8 mouse cellular contexts compared by ENCODE assay signal in genomic region chr11:98972215-98972614, GRCm38 (mm10). TPM values are rescaled to one million over a fixed set of nuclear protein-coding genes. Genes with fewer than 3 reads are reported as not detected.
DNase-seq lines count a peak whose midpoint lies in the region; ATAC-seq and TF ChIP-seq lines count a peak whose summit lies in the region.

No protein-coding gene starts in this region.

- no peaks in the 10 kb centered on the region for H3K9me3 ChIP-seq in midbrain, embryonic 10.5 days (replicated peaks)
- H3K9me3 ChIP-seq in midbrain, embryonic 15.5 days: no peaks in the 10 kb centered on the region

- peaks cover 53% of the 10 kb centered on the region for H3K36me3 ChIP-seq in midbrain, embryonic 10.5 days
- H3K36me3 ChIP-seq in midbrain, embryonic 15.5 days (replicated peaks): no peaks in the 10 kb centered on the region
- peaks cover 10% of the 10 kb centered on the region; the same call in 1 of the 2 replicates for H3K36me3 ChIP-seq in liver, adult 2 months (ENCODE audit: control insufficient read depth, insufficient read depth, low read length)

- H3K9ac ChIP-seq in midbrain, embryonic 15.5 days: no peak overlapping the region
- no peak overlapping the region for H3K9ac ChIP-seq in liver, adult 2 months (ENCODE audit: low read depth, low read length)

- H3K79me2 ChIP-seq in liver, adult 2 months (ENCODE audit: control insufficient read depth, insufficient read depth, low read length): peaks cover under 1% of the 10 kb centered on the region; the same call in 1 of the 2 replicates

- H3K4me2 ChIP-seq in midbrain, embryonic 15.5 days: no peak overlapping the region

- peak; percentile 81 for DNase-seq in midbrain, embryonic 10.5 days (ENCODE audit: low spot score)
- peak; percentile 85 for DNase-seq in cerebellum, adult 11 months
- DNase-seq in frontal cortex, postnatal 14 days (ENCODE audit: low spot score in 2 of 2): peak; percentile 66 to 81
- DNase-seq in liver, adult 2 months (ENCODE audit: extremely low read depth, low read depth, low spot score): peak; percentile 39
- peak; percentile 85 for DNase-seq in neural tube, embryonic 10.5 days (ENCODE audit: extremely low spot score, low spot score)
- DNase-seq in testis, postnatal 14 days (ENCODE audit: low spot score): peak; percentile 60

- H3K27me3 ChIP-seq in midbrain, embryonic 10.5 days (ENCODE audit: low read depth, poor library complexity, severe bottlenecking): peaks cover 18% of the 10 kb centered on the region
- H3K27me3 ChIP-seq in midbrain, embryonic 15.5 days (replicated peaks): no peaks in the 10 kb centered on the region
- H3K27me3 ChIP-seq in liver, adult 2 months (ENCODE audit: control insufficient read depth, insufficient read depth, low read length): no peaks in the 10 kb centered on the region

- H3K4me1 ChIP-seq in midbrain, embryonic 10.5 days: peaks cover 47% of the 10 kb centered on the region
- peaks cover 45% of the 10 kb centered on the region for H3K4me1 ChIP-seq in midbrain, embryonic 15.5 days
- H3K4me1 ChIP-seq in liver, adult 2 months (ENCODE audit: control insufficient read depth, insufficient read depth, low read length): peaks cover 12% of the 10 kb centered on the region

- TF ChIP-seq POLR2A in liver, adult 2 months (IDR thresholded peaks at IDR 0.05; ENCODE audit: extremely low read depth, insufficient read depth, low read length): no peak

- no peak for ATAC-seq in midbrain, embryonic 15.5 days (replicated peaks)
- ATAC-seq in inflammation-experienced regulatory T-cells, adult 6 months: peak; percentile 70

- no peak overlapping the region for H3K4me3 ChIP-seq in midbrain, embryonic 10.5 days
- no peak overlapping the region for H3K4me3 ChIP-seq in midbrain, embryonic 15.5 days
- H3K4me3 ChIP-seq in liver, adult 2 months (ENCODE audit: insufficient read depth, low read depth, low read length): no peak overlapping the region

- WGBS in midbrain, embryonic 10.5 days: 52% methylated on average over 9 of the region's 9 CpGs
- WGBS in midbrain, embryonic 15.5 days: 55% methylated on average over 9 of the region's 9 CpGs
- 58% methylated on average over 9 of the region's 9 CpGs for WGBS in liver, adult 2 months

- H3K27ac ChIP-seq in midbrain, embryonic 10.5 days (replicated peaks): no peak overlapping the region
- H3K27ac ChIP-seq in midbrain, embryonic 15.5 days: no peak overlapping the region
- no peak overlapping the region for H3K27ac ChIP-seq in liver, adult 2 months (replicated peaks; ENCODE audit: insufficient read depth, low read depth, low read length)

- peak; percentile 91 for TF ChIP-seq CTCF in liver, adult 2 months (IDR thresholded peaks at IDR 0.05; ENCODE audit: low read depth, low read length)

RNA-seq across cellular contexts. Expression of gene Gjd3, which starts 10.6 kb away (rescaled TPM):
- 0.16 TPM in 1 of 2 replicates, not detected in the other for polyA plus RNA-seq in midbrain, embryonic 10.5 days (2016; fragmentation: Nextera tagmentation; extraction: Ambion mirVana)
- 1.4 and 2.4 TPM in 2 replicates for polyA plus RNA-seq in midbrain, embryonic 15.5 days (2015; fragmentation: Nextera tagmentation; extraction: Ambion mirVana)
- polyA plus RNA-seq in inflammation-experienced regulatory T-cells, adult 6 months (2017; shearing (Covaris generic)): not detected
- total RNA-seq in liver, adult 2 months (2014; rRNA removed): not detected in 2 replicates
- 0.11 TPM in 1 of 2 replicates, not detected in the other for polyA plus RNA-seq in liver, adult 2 months (2012; rRNA removed)

RNA-seq across cellular contexts. Expression of gene Rara, which starts 44.6 kb away (rescaled TPM):
- polyA plus RNA-seq in midbrain, embryonic 10.5 days (2016; fragmentation: Nextera tagmentation; extraction: Ambion mirVana): 15.5 and 16.1 TPM in 2 replicates
- polyA plus RNA-seq in midbrain, embryonic 15.5 days (2015; fragmentation: Nextera tagmentation; extraction: Ambion mirVana): 9.7 and 10.5 TPM in 2 replicates
- polyA plus RNA-seq in inflammation-experienced regulatory T-cells, adult 6 months (2017; shearing (Covaris generic)): 1 to 10 TPM; 7.4 to 8.1 (median 7.6) TPM
- 3.7 and 4.5 TPM in 2 replicates for total RNA-seq in liver, adult 2 months (2014; rRNA removed)
- polyA plus RNA-seq in liver, adult 2 months (2012; rRNA removed): 14.1 and 14.6 TPM in 2 replicates

RNA-seq across cellular contexts. Expression of gene Top2a, which starts 51.8 kb away (rescaled TPM):
- 357 and 364 TPM in 2 replicates for polyA plus RNA-seq in midbrain, embryonic 10.5 days (2016; fragmentation: Nextera tagmentation; extraction: Ambion mirVana)
- 31.8 and 33.9 TPM in 2 replicates for polyA plus RNA-seq in midbrain, embryonic 15.5 days (2015; fragmentation: Nextera tagmentation; extraction: Ambion mirVana)
- 100 to 1,000 TPM in 1 of 3 experiments, 10 to 100 TPM in 2; 34.9 to 332 (median 36.3) TPM for polyA plus RNA-seq in inflammation-experienced regulatory T-cells, adult 6 months (2017; shearing (Covaris generic))
- total RNA-seq in liver, adult 2 months (2014; rRNA removed): 1.8 and 4.2 TPM in 2 replicates
- 0.22 and 0.31 TPM in 2 replicates for polyA plus RNA-seq in liver, adult 2 months (2012; rRNA removed)

Comparison
In these comparisons a context has a peak if more than half of its experiments do, and no peak if none do; other contexts are left out.
1. RNA of gene Top2a, which starts 51.8 kb away (polyA plus RNA-seq): 357 to 364 TPM in midbrain, embryonic 10.5 days, 34.9 to 332 TPM in inflammation-experienced regulatory T-cells, adult 6 months and 31.8 to 33.9 TPM in midbrain, embryonic 15.5 days; 0.22 to 0.31 TPM in liver, adult 2 months; every median in the first group is over 10 times any median in the second.
2. Peak in every context shown above with its lines, with median percentiles within 50 percentile points of each other: DNase-seq.